Mouse (Mus musculus) ES-Bruce4 (cell line): ENCODE results near the gene Fmnl1.

Experiments
- CTCF ChIP-seq: IDR thresholded peaks from one replicate; pipeline ENCODE4 v1.8.1; 2011; ENCODE audit warnings: low read depth, low read length
- EP300 ChIP-seq: IDR thresholded peaks from 2 replicates; pipeline ENCODE4 v1.6.1; 2011; ENCODE audit warnings: low read depth, low read length; ENCODE audit not compliant: insufficient read depth

GRCm38 (mm10) chr11:103223444-103223843 is 52.5 kb downstream of the Fmnl1 start:
- TF ChIP-seq CTCF (no peak), EP300 (no peak)
